Mouse (Mus musculus): ENCODE results near the gene Pard3.

The Pard3 gene

DNA sequence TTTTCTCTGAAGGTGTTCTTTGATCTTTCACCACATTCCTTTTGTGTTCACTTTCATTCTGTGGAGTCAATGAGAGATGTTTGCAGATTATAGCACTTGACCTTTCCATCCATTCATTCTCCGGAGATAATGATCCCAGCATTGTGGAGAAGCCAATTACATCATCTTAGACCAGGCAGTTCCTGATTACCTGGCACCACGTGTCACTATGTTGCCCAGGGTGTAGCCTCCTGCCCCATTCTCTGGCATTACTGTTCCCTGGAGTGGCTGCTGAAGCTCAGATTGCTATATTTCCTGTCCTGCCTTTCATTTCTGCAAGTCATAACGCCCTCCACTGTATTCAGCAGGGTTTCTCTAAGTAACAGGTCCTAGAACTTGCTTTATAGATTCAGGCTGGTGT, 304.7 kb downstream of the Pard3 start:
- no peak for DNase-seq

DNA sequence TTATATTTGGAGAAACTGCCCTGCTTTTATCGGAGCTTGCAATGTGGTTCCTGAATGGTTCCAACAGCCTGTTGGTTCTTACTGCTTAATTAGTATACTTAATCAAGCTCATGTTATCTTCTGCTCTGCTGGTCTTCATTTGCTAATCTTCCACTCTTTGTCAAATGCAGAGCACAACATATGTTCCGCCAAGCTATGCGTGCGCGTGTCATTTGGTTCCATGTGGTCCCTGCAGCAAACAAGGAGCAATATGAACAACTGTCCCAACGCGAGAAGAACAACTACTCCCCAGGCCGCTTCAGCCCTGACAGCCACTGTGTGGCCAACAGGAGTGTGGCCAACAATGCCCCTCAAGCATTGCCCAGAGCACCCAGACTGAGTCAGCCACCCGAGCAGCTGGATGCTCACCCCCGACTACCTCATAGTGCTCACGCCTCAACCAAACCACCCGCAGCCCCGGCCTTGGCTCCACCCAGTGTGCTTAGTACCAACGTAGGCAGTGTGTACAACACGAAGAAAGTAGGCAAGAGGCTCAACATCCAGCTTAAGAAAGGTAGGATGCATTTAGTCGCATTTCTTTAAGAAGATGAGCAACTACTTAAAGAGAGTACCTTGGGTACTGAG, 307.7 kb downstream of the Pard3 start:
- DNase-seq, result no peak

DNA sequence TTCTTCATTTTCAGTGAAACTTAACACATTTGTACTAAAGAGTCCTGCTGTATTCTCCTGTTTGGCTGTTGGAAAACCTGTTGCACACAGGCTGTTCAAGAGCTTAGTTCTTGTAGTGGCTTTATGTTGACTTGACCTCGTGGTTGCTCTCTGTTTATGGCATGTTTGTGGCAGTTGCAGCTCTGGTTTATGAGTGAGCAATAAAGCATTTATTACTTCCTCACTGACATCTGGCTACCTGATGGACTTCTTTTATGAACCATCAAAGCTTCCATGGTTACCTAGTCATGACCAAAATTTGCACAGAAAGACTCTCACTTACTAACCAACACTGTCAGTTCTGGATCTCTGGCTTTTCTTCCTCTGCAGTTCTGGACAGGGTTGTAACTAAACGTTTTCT, 314.1 kb downstream of the Pard3 start:
- DNase-seq, result no peak

DNA sequence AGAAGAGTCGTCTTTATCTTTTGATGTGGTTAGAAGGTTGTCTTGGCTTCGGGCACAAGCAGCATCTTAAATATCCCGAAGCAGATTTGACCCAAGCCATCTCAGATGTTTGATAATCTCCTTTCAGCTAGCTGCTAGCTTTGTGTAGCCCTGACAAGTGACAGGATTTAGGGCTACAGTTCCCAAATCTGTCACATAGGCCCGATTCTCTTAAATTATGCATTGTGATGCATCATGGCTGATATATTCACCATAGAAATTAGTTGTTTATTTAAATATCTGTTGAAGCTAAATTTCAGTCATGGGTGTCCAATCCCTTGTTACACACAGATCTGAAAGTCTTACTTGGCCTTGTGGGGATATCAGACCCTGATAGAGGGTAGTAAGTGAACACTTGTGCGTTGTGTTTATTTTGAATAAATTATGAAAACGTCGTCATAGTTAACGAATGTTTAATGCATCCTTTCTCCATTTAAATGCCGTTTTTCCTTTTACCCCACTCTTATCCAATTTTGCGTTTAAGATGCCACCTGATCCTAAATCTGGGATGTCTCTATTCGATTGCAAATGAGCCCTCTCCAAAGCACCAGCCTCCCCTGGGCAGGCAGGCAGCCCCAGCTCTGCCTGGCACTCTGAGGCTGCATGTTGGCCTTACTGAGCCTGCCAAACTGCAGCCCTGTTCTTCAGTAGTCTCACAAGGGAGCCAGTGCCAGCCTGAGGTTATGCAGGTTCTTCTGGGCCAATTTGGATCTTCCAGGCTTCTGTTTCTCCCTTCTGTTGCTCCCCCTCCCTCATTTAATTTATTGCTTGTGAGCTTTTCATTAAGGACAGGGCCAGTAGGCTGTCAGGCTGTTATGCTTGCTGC, 315.5 kb downstream of the Pard3 start:
- peak; percentile 15 for DNase-seq

DNA sequence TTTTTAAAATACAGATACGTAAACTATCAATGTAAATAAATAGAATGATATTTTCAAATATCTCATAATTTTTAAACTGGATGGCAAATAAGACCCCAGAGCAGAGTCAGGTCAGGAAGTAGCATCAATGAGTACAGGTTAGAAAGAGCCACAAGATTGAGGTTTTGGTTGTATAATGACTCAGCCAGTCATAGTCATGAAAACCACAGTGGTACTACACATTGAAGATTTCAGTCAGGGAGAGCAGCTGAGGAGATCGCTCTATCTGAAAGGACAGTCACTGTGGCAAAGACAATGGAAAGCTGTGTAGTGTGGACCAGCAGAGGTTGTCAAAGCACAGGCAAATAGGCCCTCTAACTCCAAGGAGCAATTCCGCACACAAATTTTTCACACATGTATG, 317.6 kb downstream of the Pard3 start:
- DNase-seq, result no peak

DNA sequence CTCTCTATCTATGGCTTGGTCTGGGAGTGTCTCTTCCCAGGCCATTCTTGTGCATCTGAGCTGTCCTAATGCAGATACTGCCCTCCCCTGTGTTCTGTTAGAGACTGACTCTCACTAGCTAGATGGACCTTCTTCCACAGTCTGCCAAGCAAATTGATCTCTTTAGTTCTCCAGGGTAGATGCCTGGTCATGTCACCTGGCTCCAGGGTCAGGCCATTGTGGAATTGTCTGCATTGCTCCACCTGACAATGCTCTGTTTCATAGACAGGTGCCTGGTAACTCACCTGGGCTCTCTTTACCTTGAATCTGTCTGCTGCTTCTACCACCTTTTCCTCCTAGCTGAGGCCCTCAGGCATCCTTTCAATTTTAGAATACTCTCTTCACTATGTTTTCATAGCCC, 329.0 kb downstream of the Pard3 start:
- no peak for DNase-seq

DNA sequence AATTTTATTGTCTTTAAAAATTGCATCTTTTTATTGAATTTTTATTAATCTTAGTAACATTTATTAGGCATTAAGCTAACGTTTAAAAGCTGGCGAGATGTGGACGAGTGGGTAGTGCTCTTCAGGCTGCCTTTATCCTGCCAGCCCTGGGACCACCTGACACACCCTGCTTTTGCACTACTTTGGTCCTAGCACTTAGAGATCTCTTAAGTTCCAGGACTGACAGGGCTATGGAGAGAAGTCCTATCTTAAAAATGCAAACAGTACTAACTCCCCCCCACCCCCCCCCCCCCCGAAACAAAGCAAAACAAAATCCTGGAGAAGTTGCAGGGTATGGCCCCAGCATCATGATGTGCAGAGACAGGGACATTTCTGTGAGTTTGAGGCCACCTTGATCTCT, 331.8 kb downstream of the Pard3 start:
- DNase-seq, result no peak

DNA sequence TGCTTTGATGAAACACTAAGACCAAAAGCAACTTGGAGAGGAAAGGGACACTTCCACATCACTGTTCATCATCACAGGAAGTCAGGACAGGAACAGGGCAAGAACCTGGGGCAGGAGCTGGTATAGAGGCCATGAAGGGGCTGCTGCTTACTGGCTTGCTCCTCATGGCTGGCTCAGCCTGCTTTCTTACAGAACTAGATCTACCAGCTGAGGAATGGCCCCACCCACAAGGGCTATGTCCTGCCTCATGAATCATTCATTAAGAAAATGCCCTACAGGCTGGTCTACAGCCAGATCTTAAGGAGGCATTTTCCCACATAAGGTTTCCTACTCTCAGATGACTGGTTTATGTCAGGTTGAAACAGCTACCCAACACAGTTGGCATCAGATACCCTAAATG, 342.1 kb downstream of the Pard3 start:
- DNase-seq, result no peak

DNA sequence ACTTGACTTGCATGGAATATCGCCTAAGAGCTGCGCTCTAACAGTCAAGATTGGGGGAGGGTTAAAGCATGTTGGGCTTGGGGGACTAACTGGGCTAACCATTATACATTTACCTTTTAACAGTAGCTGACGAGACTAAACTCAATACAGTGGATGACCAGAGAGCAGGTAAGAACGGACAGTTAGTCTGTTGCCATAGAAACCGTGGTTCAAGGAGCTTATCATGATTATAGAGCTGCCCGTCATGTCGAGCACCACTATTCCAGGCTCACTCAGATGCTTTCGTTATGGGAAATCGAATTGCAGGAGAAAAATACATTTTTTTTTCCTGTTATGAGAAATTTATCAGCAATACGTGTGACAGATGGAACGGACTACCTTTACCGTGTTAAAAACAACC, 346.9 kb downstream of the Pard3 start:
- no peak for DNase-seq

DNA sequence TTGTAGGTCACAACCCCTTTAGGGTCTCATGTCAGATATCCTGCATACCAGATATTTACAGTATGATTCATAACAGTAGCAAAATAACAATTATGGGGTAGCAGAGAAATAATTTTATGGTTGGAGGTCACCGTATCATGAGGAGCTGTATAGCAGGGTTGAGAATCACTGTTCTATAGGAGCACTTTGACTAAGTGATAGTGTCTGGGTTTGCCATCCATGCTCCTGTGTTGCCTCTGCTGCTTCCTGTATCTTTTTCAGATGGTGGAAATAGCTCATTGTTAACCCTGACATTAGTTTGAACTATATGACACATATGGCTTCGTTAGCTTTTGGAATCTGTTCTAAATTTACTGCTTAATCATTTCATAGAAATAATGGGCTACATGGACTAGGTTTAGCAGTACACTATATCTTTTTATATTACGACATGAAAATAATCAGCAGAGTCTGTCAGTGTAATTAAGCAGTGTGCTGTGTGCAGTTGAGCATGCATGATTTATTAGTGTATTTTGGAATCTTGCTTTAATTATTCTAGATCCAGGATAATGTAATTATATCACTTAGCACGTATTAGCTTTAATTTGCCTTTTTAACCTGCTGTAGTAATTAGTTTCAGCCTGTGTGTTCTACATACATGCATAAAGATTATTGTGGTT, 347.6 kb downstream of the Pard3 start:
- DNase-seq, result no peak

DNA sequence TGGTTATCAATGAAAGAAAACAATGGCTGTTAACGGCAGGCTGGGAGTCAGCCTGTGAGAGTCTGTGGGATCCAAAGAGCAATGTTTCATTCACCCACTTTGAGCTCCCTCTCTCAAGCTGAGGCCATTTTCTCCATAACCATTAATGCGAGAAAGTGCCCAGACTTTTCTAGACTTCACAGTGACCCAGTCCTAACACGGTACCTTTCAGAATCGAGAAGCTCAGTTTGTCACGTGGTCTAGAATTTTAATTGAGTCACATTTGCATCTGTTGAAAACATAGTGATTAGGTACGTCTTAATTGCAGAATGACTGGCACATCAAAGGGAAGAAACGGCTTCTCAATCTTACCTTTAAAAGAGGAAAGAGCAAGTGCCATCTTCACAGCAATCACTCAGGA, 359.3 kb downstream of the Pard3 start:
- no peak for DNase-seq

DNA sequence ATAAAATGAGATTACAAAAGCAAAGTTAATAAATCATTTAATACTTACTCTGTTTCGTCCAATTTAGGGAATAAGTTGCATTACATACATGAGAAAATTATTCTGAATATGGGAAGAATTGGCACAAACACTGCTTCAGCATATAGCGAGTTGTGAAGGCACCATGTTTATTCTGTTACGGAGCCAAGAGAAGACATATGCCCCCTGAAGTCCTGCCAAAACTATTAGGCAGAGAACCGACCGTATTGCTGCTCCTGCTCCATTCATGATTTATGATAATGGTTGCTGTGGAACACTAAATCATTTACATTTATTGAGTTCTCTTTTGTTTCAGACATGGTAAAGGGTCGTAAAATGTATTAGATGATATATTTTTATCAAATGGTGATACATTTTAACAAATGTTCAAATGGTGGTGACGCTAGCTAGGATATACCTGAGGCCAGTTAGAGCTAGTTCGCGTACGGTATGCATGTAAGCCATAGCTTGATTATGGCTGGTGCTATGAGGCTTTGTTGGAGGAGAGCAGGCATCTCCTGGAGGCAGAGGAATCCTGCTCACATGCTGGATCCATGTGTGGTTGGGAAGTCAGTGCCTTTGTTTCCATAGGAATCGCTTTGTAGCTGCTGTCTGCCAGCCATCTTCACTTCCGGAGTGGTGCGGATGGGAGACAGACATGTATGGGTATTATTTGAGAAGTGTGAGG, 360.7 kb downstream of the Pard3 start:
- DNase-seq, result no peak

DNA sequence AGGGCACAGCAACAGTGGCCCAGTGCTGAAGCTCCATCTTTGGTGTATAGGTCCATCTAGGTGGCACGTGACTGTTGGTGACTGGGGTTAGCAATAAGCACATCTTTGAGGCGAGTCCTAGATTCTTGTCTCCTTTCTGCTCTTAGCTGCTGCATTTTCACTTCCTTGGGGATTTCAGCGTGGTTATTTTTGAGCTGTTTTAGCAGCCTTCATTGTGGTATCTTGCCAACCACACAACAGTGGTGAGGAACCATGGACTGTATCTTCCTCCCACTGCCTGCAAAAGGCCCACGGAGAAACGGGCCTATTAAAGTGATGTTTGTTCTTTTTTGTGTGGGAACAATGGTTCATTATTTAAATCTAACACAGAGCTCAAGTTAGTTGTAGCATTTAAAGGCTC, 363.2 kb downstream of the Pard3 start:
- DNase-seq, result peak; percentile 32

DNA sequence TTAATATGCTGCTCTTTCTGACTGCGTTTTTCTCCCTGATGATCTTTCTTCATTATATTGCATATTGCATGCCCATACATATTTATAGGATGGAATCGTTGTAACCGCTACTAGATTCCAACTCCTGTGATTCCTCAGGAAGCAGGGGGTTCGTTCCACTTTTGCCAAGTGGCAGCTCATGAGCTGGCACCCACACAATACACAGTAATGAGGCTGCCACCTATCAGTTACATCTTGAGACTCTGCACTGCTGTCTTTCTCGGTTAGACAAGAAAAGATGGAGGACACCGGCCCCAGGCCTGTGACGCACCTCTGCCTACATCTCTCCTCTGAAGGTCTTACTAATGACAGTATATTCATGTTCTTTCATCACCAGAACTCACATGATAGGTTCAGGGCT, 364.3 kb downstream of the Pard3 start:
- no peak for DNase-seq

DNA sequence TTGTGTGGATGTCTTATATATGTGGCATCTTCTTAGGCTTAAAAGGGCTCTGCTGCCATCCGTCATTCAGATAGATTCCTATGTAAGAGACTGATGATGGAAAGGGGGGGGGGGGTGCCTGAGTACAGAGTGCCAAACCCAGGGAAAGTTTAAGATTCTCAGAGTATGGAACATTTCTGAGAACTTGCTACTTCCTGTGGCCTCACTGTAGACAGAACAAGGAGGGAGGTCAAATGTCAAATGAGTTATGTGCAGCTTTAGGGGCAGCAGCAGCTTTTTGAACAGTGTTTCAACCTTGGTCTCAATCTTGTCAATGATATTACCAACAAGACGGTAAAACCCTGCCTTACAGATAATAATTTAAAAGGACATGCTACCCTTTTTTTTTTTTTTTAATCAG, 367.5 kb downstream of the Pard3 start:
- DNase-seq, result no peak

DNA sequence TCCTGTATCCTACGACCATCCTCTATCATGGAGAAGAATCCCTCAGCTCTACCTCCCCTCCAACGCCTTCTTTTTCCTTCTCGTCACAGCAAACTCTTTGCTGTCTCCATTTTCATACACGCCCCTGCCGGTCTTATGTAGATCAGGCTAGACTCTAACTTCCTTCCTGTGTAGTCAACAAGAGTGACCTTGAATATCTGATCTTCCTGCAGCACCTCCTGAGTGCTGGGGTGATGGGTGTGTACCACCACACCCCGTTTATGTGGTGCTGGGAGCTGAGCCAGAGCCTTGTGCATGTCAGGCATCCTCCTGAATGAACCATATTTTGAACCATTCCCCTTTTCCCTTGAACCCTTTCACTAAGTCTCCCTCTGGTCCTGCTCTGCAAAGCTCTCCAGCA, 372.3 kb downstream of the Pard3 start:
- no peak for DNase-seq

DNA sequence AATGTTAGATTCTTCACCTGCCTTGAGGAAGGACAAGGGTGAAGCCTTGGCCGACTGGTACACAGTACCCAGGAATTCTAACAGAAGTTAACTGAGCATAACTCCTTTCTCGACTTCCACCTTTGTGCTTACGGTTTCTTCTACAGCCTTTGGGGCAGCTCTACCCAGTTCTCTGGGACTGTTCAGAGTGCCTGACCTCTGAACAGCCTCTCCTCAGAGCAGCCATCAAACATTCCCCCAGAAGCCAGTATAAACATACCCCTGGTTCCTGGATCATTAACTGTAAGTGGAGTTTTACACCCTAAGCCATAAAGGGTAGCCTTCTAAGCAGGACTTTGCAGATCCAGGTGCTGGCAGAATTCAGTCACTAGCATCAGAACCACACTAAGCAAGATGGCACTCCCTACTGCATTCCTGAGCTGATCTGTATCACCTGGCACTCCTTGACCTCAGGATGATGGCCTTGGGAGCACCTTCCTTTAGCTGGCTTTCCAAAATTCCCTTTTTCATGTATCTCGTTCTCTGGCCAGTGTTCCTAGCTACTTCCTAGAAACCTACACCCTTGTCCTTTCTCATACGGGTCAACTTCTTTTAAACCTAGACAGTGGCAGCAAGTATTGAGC, 374.0 kb downstream of the Pard3 start:
- DNase-seq, result no peak

DNA sequence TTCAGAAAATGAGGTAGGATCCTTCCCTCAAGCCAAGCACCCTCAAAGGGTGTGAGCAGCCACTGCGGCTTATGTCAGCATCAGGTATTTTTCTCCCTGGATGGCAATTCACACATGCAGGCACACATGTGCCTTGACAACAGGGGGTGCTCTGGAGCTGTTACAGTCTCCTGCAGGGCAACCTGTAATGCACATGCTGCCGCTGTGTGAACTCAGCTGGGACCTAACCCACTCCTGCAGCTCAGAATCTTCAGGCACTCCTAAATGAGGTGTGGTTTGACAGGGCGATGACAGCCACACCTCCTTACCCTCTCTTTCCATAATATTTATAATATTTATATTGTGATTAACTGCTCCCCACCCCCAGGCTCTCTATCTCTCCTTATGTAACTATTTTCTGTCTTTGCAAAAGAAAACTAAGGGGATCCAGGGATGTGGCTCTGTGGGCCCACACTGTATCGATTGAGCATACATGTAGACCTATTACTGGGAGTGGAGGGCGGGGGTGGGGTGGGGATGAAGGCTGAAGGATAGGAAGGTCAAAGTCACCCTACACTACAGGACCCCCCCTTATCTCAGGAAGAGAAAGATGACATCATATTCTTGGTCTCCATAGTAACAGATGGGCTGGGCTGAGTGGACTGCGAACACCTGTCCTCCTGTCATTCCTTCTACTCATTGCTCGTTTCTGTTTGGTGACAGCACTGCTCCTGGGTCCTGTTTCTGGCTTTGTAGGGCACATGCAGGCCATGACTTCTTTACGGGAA, 375.1 kb downstream of the Pard3 start:
- peak; percentile 62 for DNase-seq

DNA sequence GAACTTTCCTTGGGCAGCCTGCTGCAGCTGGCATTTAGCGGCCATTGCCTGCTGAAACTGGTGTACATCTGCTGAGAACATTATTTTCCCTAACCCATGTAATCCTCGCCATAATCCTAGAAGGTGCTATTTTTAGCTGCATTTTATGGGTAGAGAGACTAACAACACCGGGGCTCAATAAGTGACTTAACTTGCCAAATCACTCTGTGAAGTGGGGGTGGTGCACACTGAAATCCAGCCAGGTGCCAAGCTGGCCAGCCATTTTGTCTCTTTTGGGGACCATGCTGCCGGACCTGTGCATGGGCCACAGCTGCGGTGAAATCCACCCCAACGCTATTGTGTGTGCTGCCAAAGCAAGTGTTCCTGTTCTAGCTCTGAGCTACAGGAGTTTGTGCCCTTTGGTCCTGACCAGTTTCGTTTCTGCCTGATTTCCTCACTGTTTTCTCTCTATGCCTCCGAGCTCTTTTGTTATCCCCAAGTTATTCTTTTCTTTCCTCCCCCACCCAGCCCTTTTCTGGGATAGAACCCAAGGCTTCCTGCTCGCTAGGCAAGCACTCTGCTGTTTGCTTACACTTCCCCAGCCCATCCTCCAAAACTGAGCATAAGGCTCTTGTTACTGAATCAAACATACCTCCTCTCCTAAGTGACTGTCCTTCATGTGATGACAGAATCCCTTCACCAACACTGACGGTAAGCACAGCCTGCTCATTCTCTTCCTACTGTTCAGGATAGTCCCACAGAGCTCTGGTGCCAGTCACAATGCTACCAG, 375.9 kb downstream of the Pard3 start:
- peak; percentile 30 for DNase-seq

DNA sequence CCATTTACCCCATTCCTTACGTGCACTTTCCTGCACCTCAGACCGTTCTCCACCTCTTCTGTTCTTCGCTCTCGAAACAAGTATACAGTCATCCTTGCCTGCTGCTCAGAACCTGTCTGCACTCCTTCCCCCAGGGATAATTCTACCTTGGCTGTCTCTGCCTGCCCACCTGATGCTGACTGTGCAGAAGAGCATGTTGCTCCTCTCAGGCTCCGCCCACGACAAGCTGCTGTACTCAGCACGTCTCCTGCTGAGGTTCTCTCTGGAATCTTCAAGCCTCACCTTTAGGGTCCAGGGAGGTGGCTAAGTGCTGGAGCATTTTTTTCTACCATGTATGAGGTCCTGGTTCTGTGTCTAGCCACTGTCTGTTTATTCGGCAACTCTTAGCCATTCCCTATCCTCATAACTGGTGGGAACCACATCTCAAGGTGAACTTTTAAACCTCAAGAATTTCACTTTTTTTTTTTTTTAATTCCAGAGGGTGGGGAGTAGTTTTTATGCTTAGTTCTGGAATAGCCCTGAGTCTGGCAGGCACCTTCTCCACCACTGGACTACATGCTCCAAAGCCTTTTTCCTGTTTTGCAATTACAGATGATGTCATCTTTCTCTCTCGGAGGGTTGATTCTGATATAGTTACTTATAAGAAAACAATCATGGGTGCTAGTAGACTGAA, 376.6 kb downstream of the Pard3 start:
- DNase-seq, result peak; percentile 57
